Comparison of ENCODE assay signal across 17 mouse cellular contexts in genomic region chr14:57932881-57933443, GRCm38 (mm10). TPM values are rescaled to one million over a fixed set of nuclear protein-coding genes. Genes with fewer than 3 reads are reported as not detected.
A peak's percentile ranks its signal among the peaks of the same experiment; 100 is the strongest.
DNase-seq lines count a peak whose midpoint lies in the region; ATAC-seq lines count a peak whose summit lies in the region.
"Had no signal": no experiment of that assay in that cellular context is flagged by ENCODE, and none has a peak within 500 bp of the region (broad histone marks: within the 10 kb centered on the region; RNA-seq: fewer than 3 reads in every experiment).

No protein-coding gene starts in this region.

- H3K4me3 ChIP-seq in midbrain, embryonic 11.5 days (ENCODE audit: low read depth, low read length) = no peak overlapping the region
- no peak overlapping the region for H3K4me3 ChIP-seq in midbrain, embryonic 10.5 days
- no peak overlapping the region for H3K4me3 ChIP-seq in liver, embryonic 16.5 days (ENCODE audit: low read depth, low read length)
- no peak overlapping the region for H3K4me3 ChIP-seq in hindbrain, embryonic 11.5 days (ENCODE audit: low read depth, low read length)
- H3K4me3 ChIP-seq: embryonic facial prominence, embryonic 12.5 days; neural tube, embryonic 13.5 days had no signal

- no peaks in the 10 kb centered on the region for H3K27me3 ChIP-seq in midbrain, embryonic 11.5 days (ENCODE audit: control insufficient read depth, insufficient read depth, low read length)
- H3K27me3 ChIP-seq in midbrain, embryonic 10.5 days (ENCODE audit: low read depth, poor library complexity, severe bottlenecking) = no peaks in the 10 kb centered on the region
- H3K27me3 ChIP-seq in liver, embryonic 16.5 days (ENCODE audit: control insufficient read depth, insufficient read depth, low read depth, low read length) = no peaks in the 10 kb centered on the region
- H3K27me3 ChIP-seq in hindbrain, embryonic 11.5 days (ENCODE audit: control insufficient read depth, insufficient read depth, low read length) = no peaks in the 10 kb centered on the region
- H3K27me3 ChIP-seq: embryonic facial prominence, embryonic 12.5 days; neural tube, embryonic 13.5 days had no signal

- ATAC-seq in midbrain, embryonic 11.5 days (ENCODE audit: low FRiP score) = no peak
- ATAC-seq in hematopoietic stem cell, adult 5-6 weeks (replicated peaks in 1 of 2; ENCODE audit: insufficient read depth in 1 of 2, low FRiP score in 2 of 2, low TSS enrichment in 1 of 2, low read depth in 1 of 2, poor library complexity in 2 of 2, severe bottlenecking in 2 of 2) = peak; percentile 32 to 53; a peak in 3 of 4 replicates
- peak; percentile 84 for ATAC-seq in liver, embryonic 16.5 days (ENCODE audit: low read depth)
- ATAC-seq in hindbrain, embryonic 11.5 days (ENCODE audit: low FRiP score) = no peak
- ATAC-seq: hindbrain, embryonic 16.5 days; lung, postnatal 0 days had no signal

- H3K4me1 ChIP-seq in midbrain, embryonic 11.5 days (ENCODE audit: control insufficient read depth, insufficient read depth, low read length) = no peaks in the 10 kb centered on the region
- no peaks in the 10 kb centered on the region for H3K4me1 ChIP-seq in midbrain, embryonic 10.5 days
- peaks cover 16% of the 10 kb centered on the region for H3K4me1 ChIP-seq in liver, embryonic 16.5 days (ENCODE audit: control insufficient read depth, low read depth, low read length)
- no peaks in the 10 kb centered on the region for H3K4me1 ChIP-seq in hindbrain, embryonic 11.5 days (replicated peaks; ENCODE audit: control insufficient read depth, insufficient read depth, low read length)
- H3K4me1 ChIP-seq: embryonic facial prominence, embryonic 12.5 days; neural tube, embryonic 13.5 days had no signal

- no peaks in the 10 kb centered on the region for H3K9me3 ChIP-seq in midbrain, embryonic 11.5 days (ENCODE audit: control insufficient read depth, low read length)
- H3K9me3 ChIP-seq in midbrain, embryonic 10.5 days (replicated peaks) = no peaks in the 10 kb centered on the region
- H3K9me3 ChIP-seq in liver, embryonic 16.5 days (replicated peaks; ENCODE audit: control insufficient read depth, low read length) = no peaks in the 10 kb centered on the region
- no peaks in the 10 kb centered on the region for H3K9me3 ChIP-seq in hindbrain, embryonic 11.5 days (ENCODE audit: control insufficient read depth, low read length)
- H3K9me3 ChIP-seq: embryonic facial prominence, embryonic 12.5 days; neural tube, embryonic 13.5 days had no signal

- no peak overlapping the region for H3K9ac ChIP-seq in midbrain, embryonic 11.5 days (ENCODE audit: low read length)
- H3K9ac ChIP-seq in liver, embryonic 16.5 days (ENCODE audit: low read depth, low read length) = no peak overlapping the region
- H3K9ac ChIP-seq in hindbrain, embryonic 11.5 days (ENCODE audit: low read depth, low read length) = no peak overlapping the region
- H3K9ac ChIP-seq: embryonic facial prominence, embryonic 12.5 days; neural tube, embryonic 13.5 days had no signal

- H3K4me2 ChIP-seq in midbrain, embryonic 11.5 days = no peak overlapping the region
- H3K4me2 ChIP-seq in liver, embryonic 16.5 days (ENCODE audit: low read depth, low read length) = peak overlapping the region; percentile 32; the same call in 1 of the 2 replicates
- no peak overlapping the region for H3K4me2 ChIP-seq in hindbrain, embryonic 11.5 days (replicated peaks; ENCODE audit: low read depth, low read length)
- H3K4me2 ChIP-seq: embryonic facial prominence, embryonic 12.5 days; neural tube, embryonic 13.5 days had no signal

- DNase-seq in midbrain, embryonic 11.5 days (ENCODE audit: low spot score, missing footprints) = peak; percentile 69
- no peak for DNase-seq in midbrain, embryonic 10.5 days (ENCODE audit: low spot score)
- DNase-seq in adipocyte (ENCODE audit: low spot score) = no peak
- DNase-seq in gastrocnemius, postnatal 4 days (ENCODE audit: low spot score in 2 of 2) = no peak
- DNase-seq in hindbrain, embryonic 11.5 days (ENCODE audit: low spot score) = no peak
- DNase-seq: adrenal gland, adult 8-10 months; cerebellum, adult 2 months; gastrocnemius, postnatal 10 days; kidney, postnatal 25 days; right cerebral cortex, postnatal 4 days; thymus, postnatal 4 days had no signal

- 53% methylated on average over 7 of the region's 7 CpGs for WGBS in midbrain, embryonic 11.5 days
- 70% methylated on average over 7 of the region's 7 CpGs for WGBS in midbrain, embryonic 10.5 days
- WGBS in liver, embryonic 16.5 days (ENCODE audit: insufficient replicate concordance) = 23% methylated on average over 7 of the region's 7 CpGs
- 78% methylated on average over 7 of the region's 7 CpGs for WGBS in hindbrain, embryonic 11.5 days

- no peaks in the 10 kb centered on the region for H3K36me3 ChIP-seq in midbrain, embryonic 11.5 days (ENCODE audit: control insufficient read depth, insufficient read depth, low read length)
- peaks cover 7% of the 10 kb centered on the region; the same call in 1 of the 2 replicates for H3K36me3 ChIP-seq in midbrain, embryonic 10.5 days
- H3K36me3 ChIP-seq in liver, embryonic 16.5 days (ENCODE audit: control insufficient read depth, insufficient read depth) = peaks cover 3% of the 10 kb centered on the region; the same call in 1 of the 2 replicates
- no peaks in the 10 kb centered on the region for H3K36me3 ChIP-seq in hindbrain, embryonic 11.5 days (ENCODE audit: control insufficient read depth, insufficient read depth, low read length)

- H3K27ac ChIP-seq in midbrain, embryonic 11.5 days (ENCODE audit: low read depth, low read length) = no peak overlapping the region
- H3K27ac ChIP-seq in midbrain, embryonic 10.5 days (replicated peaks) = no peak overlapping the region
- no peak overlapping the region for H3K27ac ChIP-seq in liver, embryonic 16.5 days (ENCODE audit: low read length)
- H3K27ac ChIP-seq in hindbrain, embryonic 11.5 days (ENCODE audit: low read depth, low read length) = no peak overlapping the region
- H3K27ac ChIP-seq: embryonic facial prominence, embryonic 12.5 days; neural tube, embryonic 13.5 days had no signal

RNA-seq across cellular contexts. Expression of gene Zdhhc20, which starts 42.9 kb away (rescaled TPM):
- 53.6 and 59.1 TPM in 2 replicates for polyA plus RNA-seq in midbrain, embryonic 11.5 days (2014; fragmentation: Nextera tagmentation; extraction: Ambion mirVana)
- polyA plus RNA-seq in midbrain, embryonic 10.5 days (2016; fragmentation: Nextera tagmentation; extraction: Ambion mirVana) = 52.9 and 53.7 TPM in 2 replicates
- 43.2 and 51.2 TPM in 2 replicates for total RNA-seq in hematopoietic stem cell, adult 5-6 weeks (2017)
- 12.5 and 12.7 TPM in 2 replicates for polyA plus RNA-seq in liver, embryonic 16.5 days (2015; fragmentation: Nextera tagmentation; extraction: Ambion mirVana)
- total RNA-seq in gastrocnemius, postnatal 4 days (2021) = 10 to 100 TPM; 27.2 to 28.2 TPM
- polyA plus RNA-seq in hindbrain, embryonic 11.5 days (2014; fragmentation: Nextera tagmentation; extraction: Ambion mirVana) = 64.0 and 69.7 TPM in 2 replicates

Comparison
In these comparisons a context has a peak if more than half of its experiments do, and no peak if none do; other contexts are left out.
1. ATAC-seq: peak in hematopoietic stem cell, adult 5-6 weeks (2 of 2) and liver, embryonic 16.5 days (single experiment); none in midbrain, embryonic 11.5 days (single experiment) and hindbrain, embryonic 11.5 days (single experiment).